Mouse (Mus musculus) hematopoietic stem cell, adult 5-6 weeks (primary cell): ENCODE results near the gene Celsr3. TPM values are rescaled to one million over a fixed set of nuclear protein-coding genes. Genes with fewer than 3 reads are reported as not detected.
A peak's percentile ranks its signal among the peaks of the same experiment; 100 is the strongest.

Source experiments
- ATAC-seq, 2 experiments: fragments of 125-278 bp in 1 of 2; replicated peaks in 1 of 2; 2 replicates each; pipeline ENCODE4 v1.8.0; 2016 to 2017; ENCODE audit warnings: inconsistent platforms in 2 of 2, mild to moderate bottlenecking in 2 of 2, moderate number of reproducible peaks in 2 of 2, low read depth in 1 of 2, moderate TSS enrichment in 1 of 2; ENCODE audit not compliant: low FRiP score in 2 of 2, poor library complexity in 2 of 2, severe bottlenecking in 2 of 2, insufficient read depth in 1 of 2, low TSS enrichment in 1 of 2
- total RNA-seq: library from RNA; stranded (forward); fragments of 172-1452, 232-1000 nt; gene quantifications from 2 replicates; pipeline ENCODE4 v1.2.3, GENCODE M21; 2017

Gene Celsr3
- total RNA-seq, 1 experiment from 2014 or later = not detected

DNA sequence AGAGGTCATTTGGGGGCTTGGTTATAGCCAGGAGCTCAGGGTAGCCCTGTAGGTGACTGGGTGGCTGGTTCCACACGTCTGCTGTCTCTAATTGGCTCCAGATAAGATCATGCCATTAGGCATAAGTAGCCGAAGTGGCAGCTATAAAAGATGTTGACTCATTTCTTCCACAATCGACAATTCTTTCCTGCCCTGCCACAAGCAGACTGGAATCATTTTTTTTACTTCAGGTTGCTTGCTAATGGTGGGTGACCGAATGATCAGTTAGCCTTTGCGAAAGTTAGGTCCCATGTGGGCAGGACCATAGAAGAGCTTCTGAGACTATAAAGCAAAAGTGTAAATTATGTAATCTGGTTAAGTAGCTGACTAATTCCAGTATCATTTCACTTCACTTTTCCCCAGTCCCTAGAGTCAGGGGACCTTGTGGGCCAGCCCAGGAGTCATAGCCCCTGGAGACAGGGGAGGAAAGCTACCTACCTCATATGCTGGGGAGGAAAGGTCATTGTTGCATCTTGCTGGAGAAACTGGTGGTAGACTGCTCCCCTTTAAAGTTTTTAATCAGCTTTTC, 27.5 kb upstream of the Celsr3 start:
- no peak for ATAC-seq

DNA sequence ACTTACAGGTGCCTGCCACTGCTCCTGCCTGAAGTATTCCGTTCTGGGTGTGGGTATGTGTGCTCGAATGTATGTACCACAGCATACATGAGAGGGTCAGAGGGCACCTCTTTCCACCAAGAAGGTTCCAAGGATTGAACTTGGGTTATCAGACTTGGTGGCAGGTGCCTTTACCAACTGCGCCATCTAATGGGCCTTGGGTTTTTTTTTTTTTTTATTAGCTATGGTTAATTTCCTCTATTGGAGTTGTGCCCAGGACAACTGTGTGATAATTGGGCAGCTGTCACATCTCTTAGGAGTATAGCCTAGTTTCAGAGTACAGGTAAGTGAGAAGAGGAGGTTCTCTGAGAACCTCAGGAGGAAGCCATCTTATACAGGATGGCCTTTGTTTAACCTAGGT, 26.6 kb upstream of the Celsr3 start:
- no peak for ATAC-seq

DNA sequence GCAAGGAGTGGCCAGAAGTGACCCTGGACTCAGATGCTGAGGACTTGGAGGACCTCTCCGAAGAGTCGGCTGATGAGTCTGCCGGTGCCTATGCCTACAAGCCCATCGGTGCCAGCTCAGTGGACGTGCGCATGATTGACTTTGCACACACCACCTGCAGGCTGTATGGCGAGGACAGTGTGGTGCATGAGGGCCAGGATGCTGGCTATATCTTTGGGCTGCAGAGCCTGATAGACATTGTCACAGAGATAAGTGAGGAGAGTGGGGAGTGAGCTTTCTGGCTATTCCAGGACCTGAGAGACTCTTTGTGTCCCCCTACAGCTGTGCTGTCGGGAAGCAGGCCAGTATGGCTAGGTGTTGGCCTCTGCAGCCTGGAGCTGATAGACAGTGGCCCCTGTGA, 20.4 kb upstream of the Celsr3 start:
- ATAC-seq = no peak

DNA sequence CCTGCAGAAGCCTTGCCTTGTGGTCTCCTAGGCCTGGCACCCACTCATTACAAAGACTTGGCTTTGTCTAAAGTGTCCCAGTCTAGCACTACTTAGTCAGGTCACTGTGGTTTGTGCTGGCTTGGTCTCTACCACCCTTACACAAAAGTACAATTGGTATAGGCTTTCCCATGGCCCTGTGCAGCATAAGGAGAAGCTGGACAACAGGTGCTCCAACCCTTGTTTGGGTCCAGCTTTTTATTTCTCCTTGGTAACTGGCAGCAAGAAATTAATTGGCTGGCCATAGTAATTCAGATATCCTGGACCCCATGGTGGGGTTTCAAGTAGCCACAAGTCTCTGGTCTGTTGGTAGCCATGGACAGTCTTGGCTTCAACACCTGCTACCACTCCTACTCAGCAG, 19.7 kb upstream of the Celsr3 start:
- ATAC-seq = no peak

DNA sequence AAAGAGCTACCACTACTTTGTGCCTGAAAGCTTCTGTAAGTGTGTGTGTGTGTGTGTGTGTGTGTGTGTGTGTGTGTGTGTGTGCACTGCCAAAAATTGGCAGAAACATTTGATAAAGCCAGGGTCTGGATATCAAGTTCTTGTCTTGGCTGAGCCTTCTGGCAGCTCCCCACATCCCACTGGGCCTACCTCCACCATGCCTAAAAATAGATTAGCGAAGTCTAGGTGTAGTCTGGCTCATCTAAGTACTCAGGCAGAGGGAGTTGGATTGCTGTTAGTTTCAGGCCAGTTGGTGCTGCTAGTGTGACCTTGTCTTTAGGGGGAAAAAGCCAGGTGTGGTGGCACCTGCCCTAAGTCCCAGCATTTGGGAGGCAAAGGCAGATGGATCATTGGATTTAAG, 19.3 kb upstream of the Celsr3 start:
- ATAC-seq = no peak

DNA sequence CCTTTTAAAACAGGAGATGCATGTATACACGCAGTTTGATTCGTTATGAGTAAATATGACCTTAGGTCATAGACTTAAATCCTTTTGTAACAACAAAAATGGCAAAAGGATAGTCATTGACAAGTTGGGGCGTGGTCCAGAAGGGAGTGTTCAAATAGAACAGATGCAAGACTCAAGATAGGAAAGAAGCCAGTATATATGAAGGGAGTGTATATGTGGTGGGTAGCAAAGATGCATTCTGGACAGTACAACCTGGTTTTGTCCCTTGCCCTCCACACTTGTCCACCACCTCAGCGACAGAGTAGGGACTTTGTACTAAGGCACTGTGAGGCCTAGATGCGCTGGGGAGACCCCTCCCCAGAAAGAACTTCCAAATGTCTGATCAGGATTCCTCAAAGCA, 18.4 kb upstream of the Celsr3 start:
- no peak for ATAC-seq

DNA sequence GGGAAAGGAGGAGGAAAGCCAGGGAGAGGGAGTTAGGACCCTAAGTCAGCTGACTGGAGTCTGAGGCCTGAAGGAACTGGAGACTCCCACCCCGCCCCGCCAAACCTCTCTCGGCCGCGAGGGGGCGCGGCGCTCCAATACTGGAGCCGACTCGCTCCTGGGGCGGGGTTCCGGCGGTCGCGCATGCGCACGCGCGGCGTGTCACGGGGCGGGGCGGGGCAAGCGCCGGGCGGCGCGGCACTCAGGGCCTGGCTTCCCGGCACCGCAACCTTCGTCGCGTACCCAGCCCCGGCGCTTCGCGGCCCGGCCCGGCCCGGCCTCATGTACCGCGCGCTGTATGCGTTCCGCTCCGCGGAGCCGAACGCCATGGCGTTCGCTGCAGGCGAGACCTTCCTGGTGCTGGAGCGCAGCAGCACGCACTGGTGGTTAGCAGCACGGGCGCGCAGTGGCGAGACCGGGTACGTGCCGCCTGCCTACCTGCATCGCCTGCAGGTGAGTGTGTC, 17.9 kb upstream of the Celsr3 start, which contains the start of gene Nckipsd:
Gene Nckipsd, plus strand, starts transcription at position 206 of the 503 bp plus-strand sequence.
- peak; percentile 59 to 74 for ATAC-seq

DNA sequence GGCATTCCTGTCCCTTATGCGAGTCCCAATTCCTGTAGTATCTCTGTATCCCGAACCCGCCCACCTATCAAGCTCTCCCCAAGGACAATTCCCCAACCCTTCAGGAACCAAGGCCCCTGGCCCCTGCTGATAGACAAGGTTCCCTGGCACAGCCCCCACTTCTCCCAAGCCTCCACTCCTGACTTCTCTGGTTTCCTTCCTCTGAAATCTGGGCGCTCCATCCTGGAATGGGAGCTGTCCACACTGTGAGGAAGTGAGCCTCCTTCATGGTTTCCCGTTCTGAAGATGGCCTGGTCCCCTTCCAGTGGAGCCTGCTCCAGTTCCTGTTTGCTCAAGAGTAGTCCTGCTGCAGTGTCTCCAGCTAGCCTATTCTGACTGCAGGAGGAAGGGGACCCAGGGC, 16.9 kb upstream of the Celsr3 start:
- no peak for ATAC-seq

DNA sequence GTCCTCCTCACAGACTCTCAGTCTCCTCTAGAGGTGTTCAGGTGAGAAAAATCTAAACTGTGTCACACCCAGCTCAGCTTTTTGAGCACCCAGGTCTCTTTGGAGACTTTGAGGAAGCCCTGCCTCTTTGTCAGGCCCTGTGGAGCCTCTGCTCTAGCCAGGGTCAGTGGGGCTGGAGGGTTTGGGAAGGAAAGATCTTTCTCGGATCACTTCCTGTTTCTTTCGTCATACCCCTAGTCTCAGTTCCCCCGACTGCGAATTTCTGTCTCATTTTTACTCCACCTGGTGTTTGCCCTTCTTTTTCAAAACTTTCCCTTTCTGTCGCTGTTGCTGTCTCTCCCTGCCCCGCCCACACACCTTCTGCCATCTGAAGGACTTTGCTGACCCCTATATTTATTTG, 16.4 kb upstream of the Celsr3 start:
- ATAC-seq = no peak

DNA sequence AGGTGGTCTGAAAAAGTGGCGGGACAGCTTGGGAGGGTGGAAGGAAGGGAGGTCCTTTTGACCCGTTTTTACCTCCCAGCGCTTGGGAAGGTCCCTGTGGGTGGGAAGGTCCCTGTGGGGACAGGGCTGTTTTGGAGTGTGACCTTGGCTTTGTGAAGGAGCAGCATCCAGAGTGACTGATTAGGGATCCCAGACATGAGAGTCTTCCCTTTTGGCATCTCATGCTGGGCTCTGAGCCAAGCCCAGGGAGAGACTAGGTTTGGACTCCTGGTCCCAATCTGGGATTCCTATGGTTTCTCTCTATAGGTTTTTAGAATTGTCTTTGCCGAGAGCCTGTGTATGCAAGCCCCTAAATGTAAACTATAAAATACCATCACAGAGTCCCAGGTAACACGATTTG, 15.6 kb upstream of the Celsr3 start:
- no peak for ATAC-seq

DNA sequence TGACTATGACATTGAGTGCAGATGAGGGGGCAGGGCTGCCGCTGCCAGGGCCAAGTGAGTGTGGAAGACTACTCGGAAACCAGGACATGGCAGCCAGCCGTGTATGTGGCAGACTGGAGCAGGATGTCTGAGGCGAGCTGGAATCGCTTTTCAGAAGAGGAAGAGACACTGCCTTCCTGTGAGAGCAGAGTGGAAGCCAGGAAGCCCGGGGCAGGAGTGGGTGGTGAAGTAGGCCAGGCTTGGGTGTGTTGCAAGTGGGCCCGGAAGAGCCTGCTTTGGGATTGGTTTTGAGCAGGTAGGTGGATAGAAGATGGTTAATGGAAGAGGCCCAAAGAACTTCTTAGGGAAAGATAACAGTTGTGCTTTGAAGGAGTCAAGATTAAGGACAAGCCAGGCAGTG, 10.6 kb upstream of the Celsr3 start:
- ATAC-seq = no peak

DNA sequence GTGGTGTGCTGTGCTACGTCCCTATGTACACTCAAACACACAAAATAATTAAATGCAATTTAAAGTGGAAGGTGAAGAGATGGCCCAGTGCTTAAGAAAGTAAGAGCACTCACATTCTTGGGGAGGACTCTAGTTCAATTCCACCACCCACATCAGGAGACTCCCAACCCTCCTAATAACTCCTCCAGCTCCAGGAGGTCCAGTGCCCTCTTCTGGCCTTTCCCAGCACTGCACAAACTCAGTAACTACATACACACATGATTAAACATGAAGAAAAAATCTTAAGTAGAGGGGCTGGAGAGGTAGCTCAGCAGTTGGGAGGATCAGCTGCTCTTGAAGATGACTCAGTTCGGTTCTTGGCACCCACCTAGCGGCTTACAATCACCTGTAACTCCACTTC, 6.6 kb upstream of the Celsr3 start:
- peak in 1 of 2 experiments; percentile 40; a peak in 1 of 4 replicates for ATAC-seq

DNA sequence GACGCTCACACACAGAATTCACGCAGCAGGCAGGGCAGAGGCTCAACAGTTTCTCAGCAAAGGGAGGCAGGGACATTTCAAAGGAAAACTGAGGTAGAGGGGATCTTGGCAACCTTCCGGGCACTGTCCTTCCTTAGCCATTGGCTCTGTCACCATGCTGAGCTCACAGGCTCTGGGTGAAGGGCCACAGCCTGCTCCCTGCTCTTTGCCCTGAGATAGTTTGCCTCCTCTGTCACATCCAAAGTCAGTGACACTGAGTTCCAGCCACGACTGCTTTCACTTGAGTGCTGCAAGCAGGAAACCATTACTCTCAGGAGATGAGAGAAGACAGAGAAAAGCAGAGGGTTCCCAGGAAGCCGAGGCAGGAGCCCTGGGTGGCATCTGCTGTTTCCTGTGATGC, 6.0 kb upstream of the Celsr3 start:
- no peak for ATAC-seq

DNA sequence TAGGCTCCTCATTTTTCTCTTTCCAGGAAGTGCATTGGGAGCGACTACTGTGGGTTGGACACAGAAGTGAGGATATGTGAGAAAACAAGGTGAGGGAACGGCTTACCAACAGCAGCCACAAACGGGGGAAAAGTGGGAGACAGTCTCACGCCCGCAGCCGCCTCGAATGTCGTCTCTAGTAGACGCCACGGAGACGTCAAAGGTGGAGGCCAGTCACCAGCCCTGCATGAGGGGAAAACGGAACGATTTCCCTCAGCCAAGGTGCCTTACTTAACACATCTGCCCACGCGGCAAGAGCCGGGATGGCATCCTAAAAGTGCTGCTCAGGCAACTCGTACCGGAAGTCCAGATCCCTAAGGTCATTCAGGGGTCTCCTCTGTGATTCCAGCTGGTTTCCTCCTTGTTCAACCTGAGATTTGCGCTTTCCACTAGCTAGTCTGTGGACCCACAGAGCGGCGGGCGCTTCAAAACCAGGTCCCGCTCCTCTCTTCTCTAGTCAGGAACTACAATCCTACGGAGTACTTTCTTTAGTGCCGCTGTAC, 1.9 kb upstream of the Celsr3 start:
- ATAC-seq = no peak

DNA sequence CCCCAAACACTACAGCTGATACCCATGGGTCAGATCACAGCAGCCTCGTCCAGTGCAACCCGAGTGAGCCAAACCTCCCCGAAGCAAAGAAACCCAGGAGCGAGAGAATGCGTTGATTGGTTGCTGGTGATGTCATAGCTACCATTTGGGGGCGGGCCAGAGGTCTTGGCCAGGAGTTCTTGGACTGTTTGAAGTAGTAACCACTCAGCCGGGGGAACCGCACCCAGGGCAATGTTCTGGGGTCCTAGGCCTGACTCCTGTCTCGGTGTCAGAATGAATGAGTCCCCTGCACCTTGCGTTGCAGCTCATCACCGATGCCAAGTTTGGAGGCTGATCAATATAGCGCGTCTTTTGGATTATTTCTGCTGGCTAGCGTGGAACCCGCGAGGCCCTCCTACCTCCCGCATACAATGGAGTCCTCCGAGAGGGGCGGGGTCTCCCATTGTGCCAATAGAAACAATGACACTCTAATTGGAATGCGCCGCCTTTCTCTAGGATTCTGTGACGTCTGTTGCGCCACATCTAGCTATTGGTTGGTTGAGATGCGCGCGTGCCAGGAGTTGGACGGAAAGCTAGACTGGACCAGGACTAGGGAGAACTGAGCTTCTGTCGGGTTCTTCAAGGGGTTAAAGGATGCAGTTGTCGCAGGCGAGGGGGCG, 1.2 kb upstream of the Celsr3 start:
- no peak for ATAC-seq

DNA sequence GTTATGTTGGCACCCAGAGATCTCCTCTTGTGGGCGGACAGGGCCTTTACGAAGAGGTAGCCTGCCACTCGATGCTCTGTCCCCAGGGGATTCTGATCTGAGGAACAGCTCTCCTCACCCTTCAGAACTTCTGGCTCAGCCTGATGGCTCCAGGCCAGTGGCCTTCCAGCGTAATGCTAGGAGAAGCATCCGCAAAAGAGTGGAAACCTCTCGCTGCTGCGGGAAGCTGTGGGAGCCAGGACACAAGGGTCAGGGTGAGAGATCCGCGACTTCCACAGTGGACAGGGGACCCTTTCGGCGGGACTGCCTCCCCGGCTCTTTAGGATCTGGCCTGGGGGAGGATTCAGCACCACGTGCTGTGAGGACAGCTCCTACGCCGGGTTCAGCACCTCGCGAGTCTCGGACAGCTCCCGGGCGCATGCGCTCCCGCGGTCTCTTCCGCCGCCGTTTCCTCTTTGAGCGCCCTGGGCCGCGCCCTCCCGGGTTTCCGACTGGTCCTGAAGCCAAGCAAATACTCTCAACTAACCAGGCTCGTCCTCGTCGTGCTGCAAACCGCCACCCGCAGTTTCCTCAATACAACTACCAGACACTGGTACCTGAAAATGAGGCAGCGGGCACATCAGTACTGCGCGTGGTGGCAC, 700 bp downstream of the Celsr3 start:
- ATAC-seq = peak; percentile 50 to 69

DNA sequence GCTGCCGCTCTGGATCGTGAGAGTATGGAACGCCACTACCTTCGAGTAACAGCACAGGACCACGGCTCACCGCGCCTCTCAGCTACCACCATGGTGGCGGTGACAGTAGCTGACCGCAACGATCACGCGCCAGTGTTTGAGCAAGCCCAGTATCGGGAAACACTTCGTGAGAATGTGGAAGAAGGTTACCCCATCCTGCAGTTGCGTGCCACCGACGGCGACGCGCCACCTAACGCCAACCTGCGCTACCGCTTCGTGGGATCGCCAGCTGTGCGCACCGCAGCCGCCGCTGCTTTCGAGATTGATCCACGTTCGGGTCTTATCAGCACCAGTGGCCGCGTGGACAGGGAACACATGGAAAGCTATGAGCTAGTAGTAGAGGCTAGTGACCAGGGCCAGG, 1.3 kb downstream of the Celsr3 start:
- ATAC-seq = peak in 1 of 2 experiments; percentile 22; a peak in 2 of 4 replicates

DNA sequence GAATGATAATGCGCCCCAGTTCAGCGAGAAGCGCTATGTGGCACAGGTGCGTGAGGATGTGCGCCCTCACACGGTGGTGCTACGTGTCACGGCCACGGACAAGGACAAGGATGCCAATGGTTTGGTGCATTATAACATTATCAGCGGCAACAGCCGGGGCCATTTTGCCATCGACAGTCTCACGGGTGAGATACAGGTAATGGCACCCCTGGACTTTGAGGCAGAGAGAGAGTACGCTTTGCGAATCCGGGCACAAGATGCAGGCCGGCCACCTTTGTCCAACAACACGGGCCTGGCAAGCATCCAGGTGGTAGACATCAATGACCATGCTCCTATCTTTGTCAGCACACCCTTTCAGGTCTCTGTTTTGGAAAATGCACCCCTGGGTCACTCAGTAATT, 1.8 kb downstream of the Celsr3 start:
- ATAC-seq = no peak
